Mouse (Mus musculus): ENCODE measurements around the gene Fra10ac1. TPM values are rescaled to one million over a fixed set of nuclear protein-coding genes. Genes with fewer than 3 reads are reported as not detected.

Gene Fra10ac1
- polyA plus RNA-seq, 2 experiments = 30.9 to 33.6 TPM

GRCm38 (mm10) chr19:38263829-38264504 is 40.0 kb upstream of the Fra10ac1 start:
- H3K9me3 ChIP-seq (ENCODE audit: control insufficient read depth, low read length) = no peaks in the 10 kb centered on the region
- no peak overlapping the region for H3K27ac ChIP-seq (replicated peaks; ENCODE audit: low read depth, low read length)
- TF ChIP-seq POLR2A (IDR thresholded peaks at IDR 0.05; ENCODE audit: borderline replicate concordance, extremely low read depth, insufficient read depth, insufficient read length) = no peak
- 19% methylated on average over 14 of the region's 14 CpGs for WGBS
- H3K27me3 ChIP-seq (ENCODE audit: control insufficient read depth, insufficient read depth, low read length) = no peaks in the 10 kb centered on the region
- DNase-seq (ENCODE audit: low spot score) (no peak), ATAC-seq (ENCODE audit: low FRiP score, low read depth) (no peak)
- no peak overlapping the region for H3K9ac ChIP-seq (ENCODE audit: low read depth, low read length, severe bottlenecking)
- H3K4me2 ChIP-seq (replicated peaks; ENCODE audit: low read depth, low read length, severe bottlenecking) = peak overlapping the region; percentile 29
- H3K4me3 ChIP-seq (replicated peaks; ENCODE audit: low read length) = peak overlapping the region; percentile 10
- peaks cover 8% of the 10 kb centered on the region for H3K4me1 ChIP-seq (ENCODE audit: control insufficient read depth, insufficient read depth, low read length)
- no peaks in the 10 kb centered on the region for H3K36me3 ChIP-seq (ENCODE audit: control insufficient read depth, insufficient read depth, low read length)

DNA sequence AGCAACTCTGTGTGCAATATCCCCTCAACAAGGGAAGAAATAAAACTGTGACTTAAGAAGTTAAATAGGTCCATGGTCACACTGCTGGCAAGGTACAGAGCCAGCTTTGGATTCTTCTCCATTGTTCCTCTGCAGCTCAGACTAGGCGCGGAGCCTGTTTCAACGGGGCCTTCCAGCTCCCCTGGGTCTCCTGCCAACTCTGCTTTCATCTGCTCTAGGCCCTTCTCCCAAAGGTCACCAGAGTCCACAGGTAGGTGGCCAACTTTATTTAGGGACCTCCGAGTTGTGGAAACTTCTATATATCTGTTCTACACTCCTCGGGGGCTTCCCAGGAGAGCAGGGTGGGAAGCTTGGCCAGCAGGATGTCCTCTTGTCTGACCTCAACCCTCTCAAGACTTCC is 37.4 kb upstream of the Fra10ac1 start:
- TF ChIP-seq POLR2A (IDR thresholded peaks at IDR 0.05; ENCODE audit: borderline replicate concordance, extremely low read depth, insufficient read depth, insufficient read length) = no peak
- ATAC-seq (ENCODE audit: low FRiP score, low read depth) (no peak), DNase-seq (ENCODE audit: low spot score) (no peak)
- H3K27me3 ChIP-seq (ENCODE audit: control insufficient read depth, insufficient read depth, low read length) = no peaks in the 10 kb centered on the region
- 78% methylated on average over 5 of the region's 5 CpGs for WGBS
- H3K36me3 ChIP-seq (ENCODE audit: control insufficient read depth, insufficient read depth, low read length) = no peaks in the 10 kb centered on the region
- no peak overlapping the region for H3K4me2 ChIP-seq (replicated peaks; ENCODE audit: low read depth, low read length, severe bottlenecking)
- H3K27ac ChIP-seq (replicated peaks; ENCODE audit: low read depth, low read length) = no peak overlapping the region
- H3K9ac ChIP-seq (ENCODE audit: low read depth, low read length, severe bottlenecking) = no peak overlapping the region
- H3K4me1 ChIP-seq (ENCODE audit: control insufficient read depth, insufficient read depth, low read length) = peaks cover 4% of the 10 kb centered on the region
- H3K4me3 ChIP-seq (replicated peaks; ENCODE audit: low read length) = no peak overlapping the region
- H3K9me3 ChIP-seq (ENCODE audit: control insufficient read depth, low read length) = no peaks in the 10 kb centered on the region

DNA sequence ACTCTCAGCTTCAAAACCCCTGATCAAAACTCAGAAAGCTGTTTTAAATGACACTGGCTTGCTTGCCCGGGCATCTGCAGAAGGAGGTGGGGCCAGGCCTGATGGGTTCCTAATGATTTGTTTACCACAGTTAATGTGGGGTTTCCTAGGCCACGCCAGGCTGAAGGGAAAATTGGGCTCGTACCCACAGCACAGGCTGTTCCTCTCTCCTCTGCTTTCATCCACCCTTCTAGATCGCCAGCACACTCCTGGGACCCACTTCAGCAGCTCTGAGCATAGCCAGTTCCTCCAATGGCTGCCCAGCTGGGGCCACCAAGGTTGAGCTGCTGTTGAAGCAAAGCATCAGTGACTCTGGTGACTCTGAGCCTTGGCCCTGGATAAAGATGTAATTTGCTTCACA is 36.4 kb upstream of the Fra10ac1 start:
- no peak overlapping the region for H3K27ac ChIP-seq (replicated peaks; ENCODE audit: low read depth, low read length)
- no peak for TF ChIP-seq POLR2A (IDR thresholded peaks at IDR 0.05; ENCODE audit: borderline replicate concordance, extremely low read depth, insufficient read depth, insufficient read length)
- no peaks in the 10 kb centered on the region for H3K9me3 ChIP-seq (ENCODE audit: control insufficient read depth, low read length)
- ATAC-seq (ENCODE audit: low FRiP score, low read depth) (no peak), DNase-seq (ENCODE audit: low spot score) (no peak)
- WGBS = 48% methylated on average over 4 of the region's 4 CpGs
- no peaks in the 10 kb centered on the region for H3K27me3 ChIP-seq (ENCODE audit: control insufficient read depth, insufficient read depth, low read length)
- no peak overlapping the region for H3K4me3 ChIP-seq (replicated peaks; ENCODE audit: low read length)
- H3K36me3 ChIP-seq (ENCODE audit: control insufficient read depth, insufficient read depth, low read length) = no peaks in the 10 kb centered on the region
- H3K9ac ChIP-seq (ENCODE audit: low read depth, low read length, severe bottlenecking) = no peak overlapping the region
- H3K4me1 ChIP-seq (ENCODE audit: control insufficient read depth, insufficient read depth, low read length) = peaks cover 4% of the 10 kb centered on the region
- H3K4me2 ChIP-seq (replicated peaks; ENCODE audit: low read depth, low read length, severe bottlenecking) = no peak overlapping the region

- 83% methylated on average over 3 of the region's 3 CpGs for WGBS
- no peaks in the 10 kb centered on the region for H3K9me3 ChIP-seq (ENCODE audit: control insufficient read depth, low read length)
- H3K4me1 ChIP-seq (ENCODE audit: control insufficient read depth, insufficient read depth, low read length) = peaks cover 4% of the 10 kb centered on the region
- H3K27ac ChIP-seq (replicated peaks; ENCODE audit: low read depth, low read length) = no peak overlapping the region
- no peak overlapping the region for H3K4me3 ChIP-seq (replicated peaks; ENCODE audit: low read length)
- ATAC-seq (ENCODE audit: low FRiP score, low read depth) (no peak), DNase-seq (ENCODE audit: low spot score) (no peak)
- no peaks in the 10 kb centered on the region for H3K36me3 ChIP-seq (ENCODE audit: control insufficient read depth, insufficient read depth, low read length)
- no peak for TF ChIP-seq POLR2A (IDR thresholded peaks at IDR 0.05; ENCODE audit: borderline replicate concordance, extremely low read depth, insufficient read depth, insufficient read length)
- no peak overlapping the region for H3K9ac ChIP-seq (ENCODE audit: low read depth, low read length, severe bottlenecking)
- no peaks in the 10 kb centered on the region for H3K27me3 ChIP-seq (ENCODE audit: control insufficient read depth, insufficient read depth, low read length)
- no peak overlapping the region for H3K4me2 ChIP-seq (replicated peaks; ENCODE audit: low read depth, low read length, severe bottlenecking)
Observed at GRCm38 (mm10) chr19:38259436-38259835, 35.5 kb upstream of the Fra10ac1 start.

DNA sequence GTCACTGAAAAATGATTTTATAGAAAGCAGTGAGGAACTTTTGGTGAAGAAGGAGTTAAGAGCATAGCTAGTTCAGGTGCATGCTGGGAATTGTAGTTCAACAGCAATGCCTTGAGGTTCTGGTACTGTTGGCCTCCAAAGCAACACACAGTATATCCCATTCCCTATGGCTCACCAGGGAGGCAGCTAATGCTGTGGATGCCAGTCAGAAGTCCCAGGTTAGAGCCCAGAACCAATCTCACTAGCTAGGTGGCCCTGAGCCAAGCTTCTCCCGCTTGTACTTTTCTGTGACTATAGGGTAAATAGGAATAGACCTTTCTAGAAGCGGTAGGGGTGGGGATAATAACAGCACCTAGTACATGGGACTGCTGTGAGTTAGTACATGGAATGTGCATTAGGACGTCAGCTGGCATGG is 34.7 kb upstream of the Fra10ac1 start:
- no peak for DNase-seq (ENCODE audit: low spot score)
- Histone ChIP-seq H3K9ac (ENCODE audit: low read depth, low read length, severe bottlenecking) (no peak overlapping the region), H3K4me3 (replicated peaks; ENCODE audit: low read length) (no peak overlapping the region), H3K4me2 (replicated peaks; ENCODE audit: low read depth, low read length, severe bottlenecking) (no peak overlapping the region), H3K27me3 (ENCODE audit: control insufficient read depth, insufficient read depth, low read length) (no peaks in the 10 kb centered on the region), H3K36me3 (ENCODE audit: control insufficient read depth, insufficient read depth, low read length) (no peaks in the 10 kb centered on the region), H3K27ac (replicated peaks; ENCODE audit: low read depth, low read length) (no peak overlapping the region), H3K4me1 (ENCODE audit: control insufficient read depth, insufficient read depth, low read length) (no peaks in the 10 kb centered on the region), H3K9me3 (ENCODE audit: control insufficient read depth, low read length) (no peaks in the 10 kb centered on the region)
- ATAC-seq (ENCODE audit: low FRiP score, low read depth) = no peak
- 70% methylated on average over 3 of the region's 3 CpGs for WGBS
- no peak for TF ChIP-seq POLR2A (IDR thresholded peaks at IDR 0.05; ENCODE audit: borderline replicate concordance, extremely low read depth, insufficient read depth, insufficient read length)

Data from limb, embryonic 14.5 days (tissue).